Mouse (Mus musculus) liver, postnatal 0 days (tissue): ENCODE measurements around the gene Olfr1120. TPM values are rescaled to one million over a fixed set of nuclear protein-coding genes. Genes with fewer than 3 reads are reported as not detected.
"Not testable (repeated sequence)": the region's sequence is repeated elsewhere in the genome, so short reads cannot be mapped to it uniquely, and the experiment has no call there.

ENCODE experiments used
- ATAC-seq: fragments of 200-750 bp; cut with Nextera tagmentation; 2 replicates; pipeline ENCODE4 v1.8.0; 2017; ENCODE audit warnings: mild to moderate bottlenecking, moderate library complexity
- DNase-seq: peaks from one replicate; pipeline ENCODE4 v3.0.0-alpha.2; 2016
- H3K27ac ChIP-seq: fragments of 300-500 bp; sonication (generic); 2 replicates; pipeline ENCODE4 v1.5.1; 2014; ENCODE audit warnings: antibody characterized with exemption, moderate library complexity, mild to moderate bottlenecking, low read depth
- H3K27me3 ChIP-seq: fragments of 300-500 bp; sonication (generic); 2 replicates; pipeline ENCODE4 v1.6.1; 2014; ENCODE audit warnings: low read length, control low read depth, mixed read lengths; ENCODE audit not compliant: insufficient read depth
- H3K36me3 ChIP-seq: fragments of 300-500 bp; sonication (generic); replicated peaks from 2 replicates; pipeline ENCODE4 v1.6.1; 2014; ENCODE audit warnings: mild to moderate bottlenecking, control low read depth, low read length, moderate library complexity, mixed read lengths; ENCODE audit not compliant: insufficient read depth
- H3K4me1 ChIP-seq: fragments of 300-500 bp; sonication (generic); 2 replicates; pipeline ENCODE4 v1.6.1; 2014; ENCODE audit warnings: antibody characterized with exemption, mild to moderate bottlenecking, control low read depth; ENCODE audit not compliant: insufficient read depth
- H3K4me2 ChIP-seq: fragments of 300-500 bp; sonication (generic); 2 replicates; pipeline ENCODE4 v1.6.1; 2014; ENCODE audit warnings: low read depth, mild to moderate bottlenecking, low read length, moderate library complexity, mixed read lengths
- H3K4me3 ChIP-seq: fragments of 300-500 bp; sonication (generic); 2 replicates; pipeline ENCODE4 v1.5.1; 2014; ENCODE audit warnings: low read depth, low read length
- H3K9ac ChIP-seq: fragments of 300-500 bp; sonication (generic); replicated peaks from 2 replicates; pipeline ENCODE4 v1.6.1; 2014; ENCODE audit warnings: mild to moderate bottlenecking, moderate library complexity
- H3K9me3 ChIP-seq: fragments of 300-500 bp; sonication (generic); 2 replicates; pipeline ENCODE4 v1.6.1; 2016; ENCODE audit warnings: mild to moderate bottlenecking, control low read depth, low read length, mixed read lengths
- CTCF ChIP-seq: sonication (generic); IDR thresholded peaks from 2 replicates; pipeline ENCODE4 v1.5.1; 2016; ENCODE audit warnings: antibody characterized with exemption, low read depth
- EP300 ChIP-seq: IDR thresholded peaks from 2 replicates; pipeline ENCODE4 v1.6.1; 2016; ENCODE audit warnings: antibody characterized with exemption, low read depth, mild to moderate bottlenecking
- WGBS: fragments of 180-500 bp; shearing (Covaris S2); extraction: QIAGEN DNeasy Blood & Tissue Kit; methylation state at CpG from one replicate; pipeline ENCODE4 v1.1.7; 2014; ENCODE audit not compliant: insufficient replicate concordance; 5-methylcytosine and 5-hydroxymethylcytosine counted together
- polyA plus RNA-seq: library from polyadenylated mRNA; unstranded; fragments of >200 nt; fragmentation: Nextera tagmentation; extraction: Ambion mirVana; gene quantifications from 2 replicates; pipeline ENCODE4 v1.2.1, GENCODE M21; 2015

Gene Olfr1120
- polyA plus RNA-seq, result not detected in 2 replicates

- no peak within 1 kb of the TSS for H3K4me3 ChIP-seq
- no peak within 1 kb of the TSS for H3K27ac ChIP-seq
- H3K27me3 ChIP-seq, result no peaks in the 10 kb centered on the region
- DNase-seq (no peak), ATAC-seq (no peak)
- H3K4me1 ChIP-seq, result no peaks in the 10 kb centered on the region
- no peak within 1 kb of the TSS for H3K9ac ChIP-seq
- H3K9me3 ChIP-seq, result no peaks in the 10 kb centered on the region
- no peak for TF ChIP-seq CTCF
- no peak for TF ChIP-seq EP300
- 37% methylated on average over 2 of the region's 2 CpGs for WGBS
- no peak within 1 kb of the TSS for H3K4me2 ChIP-seq
- no peaks in the 10 kb centered on the region for H3K36me3 ChIP-seq
Observed at GRCm38 (mm10) chr2:87354515-87354914, at the start of gene Olfr1120. Olfr1120 (plus strand) TSS chr2:87354815.

GRCm38 (mm10) chr2:87307281-87307680 is 47.3 kb upstream of the Olfr1120 start, which contains the start of gene Olfr1118:
Olfr1118 (plus strand) TSS chr2:87307581.
- H3K9ac ChIP-seq, result no peak within 1 kb of the TSS
- H3K27me3 ChIP-seq, result no peaks in the 10 kb centered on the region
- ATAC-seq (no peak), DNase-seq (no peak)
- H3K36me3 ChIP-seq, result no peaks in the 10 kb centered on the region
- WGBS, result 56% methylated on average over 1 of the region's 1 CpGs
- H3K9me3 ChIP-seq, result no peaks in the 10 kb centered on the region
- no peak within 1 kb of the TSS for H3K27ac ChIP-seq
- H3K4me2 ChIP-seq, result no peak within 1 kb of the TSS
- no peak within 1 kb of the TSS for H3K4me3 ChIP-seq
- TF ChIP-seq CTCF, result no peak
- TF ChIP-seq EP300, result no peak
- H3K4me1 ChIP-seq, result no peaks in the 10 kb centered on the region

- not testable (repeated sequence) for ATAC-seq, H3K9me3 ChIP-seq, H3K4me2 ChIP-seq, DNase-seq, H3K36me3 ChIP-seq, H3K4me3 ChIP-seq, H3K9ac ChIP-seq, H3K27ac ChIP-seq, H3K4me1 ChIP-seq, H3K27me3 ChIP-seq
- 81% methylated on average over 2 of the region's 2 CpGs for WGBS
Observed at GRCm38 (mm10) chr2:87360121-87360520, 5.5 kb downstream of the Olfr1120 start.

GRCm38 (mm10) chr2:87369595-87369994 is 15.0 kb downstream of the Olfr1120 start, which contains the start of gene Olfr1121:
Olfr1121 (plus strand) TSS chr2:87369895.
- Histone ChIP-seq H3K4me1 (no peaks in the 10 kb centered on the region), H3K4me2 (no peak within 1 kb of the TSS), H3K36me3 (no peaks in the 10 kb centered on the region), H3K4me3 (no peak within 1 kb of the TSS), H3K27me3 (no peaks in the 10 kb centered on the region), H3K9ac (no peak within 1 kb of the TSS), H3K27ac (no peak within 1 kb of the TSS), H3K9me3 (no peaks in the 10 kb centered on the region)
- DNase-seq, result no peak
- WGBS, result 16% methylated on average over 1 of the region's 1 CpGs
- TF ChIP-seq EP300 (no peak), CTCF (no peak)
- ATAC-seq, result no peak

GRCm38 (mm10) chr2:87371726-87372125 is 17.1 kb downstream of the Olfr1120 start:
- TF ChIP-seq EP300, result no peak
- TF ChIP-seq CTCF, result no peak
- no peak overlapping the region for H3K27ac ChIP-seq
- ATAC-seq (no peak), DNase-seq (no peak)
- H3K4me3 ChIP-seq, result no peak overlapping the region
- H3K36me3 ChIP-seq, result no peaks in the 10 kb centered on the region
- H3K4me2 ChIP-seq, result no peak overlapping the region
- 70% methylated on average over 4 of the region's 4 CpGs for WGBS
- no peak overlapping the region for H3K9ac ChIP-seq
- no peaks in the 10 kb centered on the region for H3K4me1 ChIP-seq
- no peaks in the 10 kb centered on the region for H3K27me3 ChIP-seq
- no peaks in the 10 kb centered on the region for H3K9me3 ChIP-seq

GRCm38 (mm10) chr2:87383935-87384334 is 29.3 kb downstream of the Olfr1120 start:
- DNase-seq, result no peak
- TF ChIP-seq CTCF (no peak), EP300 (no peak)
- WGBS, result 64% methylated on average over 2 of the region's 2 CpGs

GRCm38 (mm10) chr2:87385549-87385948 is 30.9 kb downstream of the Olfr1120 start, which contains the start of gene Olfr1122:
Olfr1122 (plus strand) TSS chr2:87385849.
- H3K27me3 ChIP-seq, result no peaks in the 10 kb centered on the region
- no peak within 1 kb of the TSS for H3K27ac ChIP-seq
- H3K4me1 ChIP-seq, result no peaks in the 10 kb centered on the region
- no peaks in the 10 kb centered on the region for H3K36me3 ChIP-seq
- no peak for TF ChIP-seq EP300
- no peak for TF ChIP-seq CTCF
- H3K4me3 ChIP-seq, result no peak within 1 kb of the TSS
- 0 out of 2 replicates have a peak, but pooled peaks cover 2% of the 10 kb centered on the region for H3K9me3 ChIP-seq
- no peak within 1 kb of the TSS for H3K9ac ChIP-seq
- no peak within 1 kb of the TSS for H3K4me2 ChIP-seq
- no peak for DNase-seq
- WGBS, result 81% methylated on average over 2 of the region's 2 CpGs
- no peak for ATAC-seq

More at GRCm38 (mm10) chr2:87383935-87384334, 29.3 kb downstream of the Olfr1120 start:
- ATAC-seq, result no peak
- Histone ChIP-seq H3K4me1 (no peaks in the 10 kb centered on the region), H3K4me2 (no peak overlapping the region), H3K9ac (no peak overlapping the region), H3K27ac (no peak overlapping the region), H3K4me3 (no peak overlapping the region), H3K9me3 (0 out of 2 replicates have a peak, but pooled peaks cover 2% of the 10 kb centered on the region), H3K27me3 (no peaks in the 10 kb centered on the region), H3K36me3 (no peaks in the 10 kb centered on the region)

GRCm38 (mm10) chr2:87393605-87394004 is 39.0 kb downstream of the Olfr1120 start:
- H3K4me1 ChIP-seq, H3K36me3 ChIP-seq, H3K9ac ChIP-seq, H3K4me3 ChIP-seq, H3K27ac ChIP-seq, H3K27me3 ChIP-seq, H3K4me2 ChIP-seq, DNase-seq, H3K9me3 ChIP-seq, ATAC-seq: not testable (repeated sequence)
- 71% methylated on average over 5 of the region's 5 CpGs for WGBS

- H3K9ac ChIP-seq, H3K27ac ChIP-seq, H3K4me3 ChIP-seq, H3K9me3 ChIP-seq, H3K36me3 ChIP-seq, H3K27me3 ChIP-seq, DNase-seq, ATAC-seq, H3K4me2 ChIP-seq, H3K4me1 ChIP-seq: not testable (repeated sequence)
- 80% methylated on average over 7 of the region's 7 CpGs for WGBS
Observed at GRCm38 (mm10) chr2:87394686-87395085, 40.1 kb downstream of the Olfr1120 start.
